17 mouse cellular contexts compared by ENCODE assay signal in genomic region chr10:21257244-21257643, GRCm38 (mm10). TPM values are rescaled to one million over a fixed set of nuclear protein-coding genes. Genes with fewer than 3 reads are reported as not detected.
DNase-seq lines count a peak whose midpoint lies in the region; ATAC-seq and TF ChIP-seq lines count a peak whose summit lies in the region.
"Had no signal": no experiment of that assay in that cellular context is flagged by ENCODE, and none has a peak within 500 bp of the region (broad histone marks: within the 10 kb centered on the region; RNA-seq: fewer than 3 reads in every experiment).

No protein-coding gene starts in this region.

- no peaks in the 10 kb centered on the region for H3K4me1 ChIP-seq in kidney, adult 2 months (ENCODE audit: control insufficient read depth, insufficient read depth, low read length)
- peaks cover 11% of the 10 kb centered on the region; the same call in 1 of the 2 replicates for H3K4me1 ChIP-seq in liver, embryonic 11.5 days (replicated peaks; ENCODE audit: control insufficient read depth, insufficient read depth, low read length)
- H3K4me1 ChIP-seq in midbrain, embryonic 14.5 days (ENCODE audit: control insufficient read depth, insufficient read depth, low read length): no peaks in the 10 kb centered on the region
- H3K4me1 ChIP-seq in heart, embryonic 12.5 days (replicated peaks): no peaks in the 10 kb centered on the region
- H3K4me1 ChIP-seq: heart, embryonic 10.5 days; limb, embryonic 13.5 days; midbrain, embryonic 13.5 days had no signal

- DNase-seq in kidney, adult 2 months: peak; percentile 8
- DNase-seq in kidney, postnatal 25 days: no peak
- DNase-seq in 416B (ENCODE audit: low read depth) (peak; percentile 42), NIH3T3 (ENCODE audit: low read depth) (peak; percentile 12)
- no peak for DNase-seq in liver, embryonic 11.5 days (ENCODE audit: low spot score)
- DNase-seq in midbrain, embryonic 14.5 days: no peak
- DNase-seq in heart, postnatal 10 days: no peak
- DNase-seq: adrenal gland, postnatal 10 days; B cell, adult 2 months; cerebellum, adult 2 months; gastrocnemius, postnatal 36 days; heart, postnatal 36 days; kidney, postnatal 10 days had no signal

- intact Hi-C loops in heart, postnatal 10 days (cut with DNase I): no loop called here

- TF ChIP-seq POLR2A in kidney, adult 2 months (IDR thresholded peaks at IDR 0.05; ENCODE audit: low read depth, low read length): no peak

- no peaks in the 10 kb centered on the region for H3K9me3 ChIP-seq in liver, embryonic 11.5 days (ENCODE audit: control insufficient read depth, low read length)
- no peaks in the 10 kb centered on the region for H3K9me3 ChIP-seq in midbrain, embryonic 14.5 days (ENCODE audit: control insufficient read depth, low read length)
- no peaks in the 10 kb centered on the region for H3K9me3 ChIP-seq in heart, embryonic 12.5 days (replicated peaks)
- H3K9me3 ChIP-seq: heart, embryonic 10.5 days; limb, embryonic 13.5 days; midbrain, embryonic 13.5 days had no signal

- H3K36me3 ChIP-seq in kidney, adult 2 months (ENCODE audit: control insufficient read depth, insufficient read depth, low read length): no peaks in the 10 kb centered on the region
- no peaks in the 10 kb centered on the region for H3K36me3 ChIP-seq in liver, embryonic 11.5 days (ENCODE audit: control insufficient read depth, insufficient read depth, low read length)
- no peaks in the 10 kb centered on the region for H3K36me3 ChIP-seq in midbrain, embryonic 14.5 days (ENCODE audit: control insufficient read depth, insufficient read depth, low read length)
- no peaks in the 10 kb centered on the region for H3K36me3 ChIP-seq in heart, embryonic 12.5 days
- H3K36me3 ChIP-seq: heart, embryonic 10.5 days; limb, embryonic 13.5 days; midbrain, embryonic 13.5 days had no signal

- 0 out of 2 replicates have a peak, but pooled peaks have one; percentile 47 for ATAC-seq in liver, embryonic 11.5 days (replicated peaks; ENCODE audit: low FRiP score)
- ATAC-seq in midbrain, embryonic 14.5 days (ENCODE audit: low FRiP score, low TSS enrichment): no peak
- ATAC-seq in heart, embryonic 12.5 days (ENCODE audit: insufficient number of reproducible peaks, low FRiP score): no peak
- ATAC-seq: midbrain, embryonic 13.5 days had no signal

- no peaks in the 10 kb centered on the region for H3K27me3 ChIP-seq in kidney, adult 2 months (replicated peaks; ENCODE audit: control insufficient read depth, insufficient read depth, low read length)
- H3K27me3 ChIP-seq in liver, embryonic 11.5 days (replicated peaks; ENCODE audit: control insufficient read depth, insufficient read depth, low read length): no peaks in the 10 kb centered on the region
- H3K27me3 ChIP-seq in midbrain, embryonic 14.5 days (ENCODE audit: control insufficient read depth, insufficient read depth, low read length): no peaks in the 10 kb centered on the region
- no peaks in the 10 kb centered on the region for H3K27me3 ChIP-seq in heart, embryonic 12.5 days (replicated peaks)
- H3K27me3 ChIP-seq: limb, embryonic 13.5 days; midbrain, embryonic 13.5 days had no signal

- H3K4me2 ChIP-seq in liver, embryonic 11.5 days: no peak overlapping the region
- no peak overlapping the region for H3K4me2 ChIP-seq in midbrain, embryonic 14.5 days (ENCODE audit: low read length)
- H3K4me2 ChIP-seq in heart, embryonic 12.5 days: no peak overlapping the region
- H3K4me2 ChIP-seq: limb, embryonic 13.5 days; midbrain, embryonic 13.5 days had no signal

- WGBS in kidney, adult 2 months: 71% methylated on average over 5 of the region's 5 CpGs
- WGBS in liver, embryonic 11.5 days: 64% methylated on average over 5 of the region's 5 CpGs
- WGBS in midbrain, embryonic 14.5 days: 70% methylated on average over 5 of the region's 5 CpGs
- 70% methylated on average over 5 of the region's 5 CpGs for WGBS in heart, embryonic 12.5 days

- H3K27ac ChIP-seq in kidney, adult 2 months (ENCODE audit: insufficient read depth, low read depth, low read length): no peak overlapping the region
- no peak overlapping the region for H3K27ac ChIP-seq in liver, embryonic 11.5 days (ENCODE audit: low read depth, low read length)
- H3K27ac ChIP-seq in midbrain, embryonic 14.5 days (replicated peaks; ENCODE audit: low read depth, low read length): no peak overlapping the region
- H3K27ac ChIP-seq in heart, embryonic 12.5 days (ENCODE audit: poor library complexity, severe bottlenecking): no peak overlapping the region
- H3K27ac ChIP-seq: heart, embryonic 10.5 days; limb, embryonic 13.5 days; midbrain, embryonic 13.5 days had no signal

- TF ChIP-seq CTCF in kidney, adult 2 months (conservative IDR thresholded peaks at IDR 0.05; ENCODE audit: insufficient read depth, insufficient read length, low read depth, low read length): peak; percentile 56

- H3K9ac ChIP-seq in liver, embryonic 11.5 days (ENCODE audit: low read depth, low read length): no peak overlapping the region
- no peak overlapping the region for H3K9ac ChIP-seq in midbrain, embryonic 14.5 days (replicated peaks; ENCODE audit: low read length)
- H3K9ac ChIP-seq in heart, embryonic 12.5 days: no peak overlapping the region
- H3K9ac ChIP-seq: limb, embryonic 13.5 days; midbrain, embryonic 13.5 days had no signal

- no peak overlapping the region for H3K4me3 ChIP-seq in kidney, adult 2 months (ENCODE audit: insufficient read depth, low read depth, low read length)
- H3K4me3 ChIP-seq in liver, embryonic 11.5 days (ENCODE audit: low read depth, low read length): no peak overlapping the region
- no peak overlapping the region for H3K4me3 ChIP-seq in midbrain, embryonic 14.5 days (replicated peaks; ENCODE audit: low read depth, low read length)
- H3K4me3 ChIP-seq in heart, embryonic 12.5 days: no peak overlapping the region
- H3K4me3 ChIP-seq: heart, embryonic 10.5 days; limb, embryonic 13.5 days; midbrain, embryonic 13.5 days had no signal

RNA-seq across cellular contexts. Expression of gene Hbs1l, which starts 38.5 kb away (rescaled TPM):
- polyA plus RNA-seq in kidney, adult 2 months (2012; rRNA removed): 14.0 and 17.9 TPM in 2 replicates
- 107 and 127 TPM in 2 replicates for polyA plus RNA-seq in liver, embryonic 11.5 days (2014; fragmentation: Nextera tagmentation; extraction: Ambion mirVana)
- polyA plus RNA-seq in midbrain, embryonic 14.5 days (2014; fragmentation: Nextera tagmentation; extraction: Ambion mirVana): 77.6 and 102 TPM in 2 replicates
- total RNA-seq in heart, postnatal 10 days (2021): 10 to 100 TPM; 56.6 to 60.9 TPM
- 77.0 and 81.6 TPM in 2 replicates for polyA plus RNA-seq in heart, embryonic 12.5 days (2016; fragmentation: Nextera tagmentation; extraction: Ambion mirVana)

Comparison
In these comparisons a context has a peak if more than half of its experiments do, and no peak if none do; other contexts are left out.
1. DNase-seq: peak in kidney, adult 2 months (single experiment), 416B (single experiment) and NIH3T3 (single experiment); none in kidney, postnatal 25 days (0 of 2), liver, embryonic 11.5 days (single experiment), midbrain, embryonic 14.5 days (single experiment) and heart, postnatal 10 days (0 of 2).